Mouse (Mus musculus): ENCODE data around the gene Smad6.

Smad6 gene

GRCm38 (mm10) chr9:63912051-63912450 is 109.8 kb downstream of the Smad6 start:
- no peak for DNase-seq

- peak; percentile 70 to 82 for DNase-seq
These were observed 112.2 kb downstream of the Smad6 start for GRCm38 (mm10) chr9:63909618-63910017.

- no peak for DNase-seq
These were observed 117.3 kb downstream of the Smad6 start for GRCm38 (mm10) chr9:63904543-63904942.
